Mouse (Mus musculus): Measurements from ENCODE around the gene Dtnb.
A peak's percentile ranks its signal among the peaks of the same experiment; 100 is the strongest.

Dtnb gene

DNA sequence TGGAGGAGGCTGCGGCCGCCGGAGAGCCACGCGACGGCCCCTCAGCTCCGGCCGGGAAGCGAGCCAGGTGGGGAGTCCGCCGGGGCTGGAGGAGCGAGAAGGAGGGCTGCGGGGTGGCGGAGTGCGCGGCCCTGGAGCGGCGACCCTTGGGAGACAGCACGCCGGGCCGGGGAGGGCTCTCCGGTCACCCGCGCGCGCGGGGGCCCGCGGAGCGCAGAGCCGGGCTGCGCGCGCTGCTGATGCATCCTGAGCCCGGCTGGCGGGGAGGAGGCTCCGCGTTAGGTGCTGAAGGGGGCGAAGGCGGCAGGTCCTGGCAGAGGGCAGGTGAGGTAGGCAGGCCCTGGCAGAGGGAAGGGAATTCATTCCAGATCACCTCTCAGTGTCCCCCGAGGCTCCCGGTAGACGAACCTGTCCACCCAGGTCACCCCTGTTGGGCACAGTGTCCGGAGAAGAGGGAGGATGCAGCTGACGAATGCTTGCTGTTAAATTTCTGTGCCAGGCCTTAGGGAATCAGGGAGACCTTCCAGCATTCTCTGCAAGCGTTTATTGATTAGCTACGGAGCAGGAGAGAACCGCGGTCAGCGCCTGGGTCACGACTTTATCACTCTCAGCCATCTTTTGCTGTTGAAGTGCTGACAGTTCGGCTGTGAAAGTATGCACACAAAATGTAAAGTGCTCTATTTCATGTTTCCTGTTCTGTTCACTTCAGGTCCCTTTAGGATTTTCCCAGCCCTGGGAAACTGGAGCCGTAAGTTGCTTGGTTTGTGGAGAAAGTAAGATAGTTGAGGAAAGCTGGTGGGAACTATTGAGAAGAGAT is 608 bp downstream of the Dtnb start:
- no peak for DNase-seq (ENCODE audit: low spot score)

DNA sequence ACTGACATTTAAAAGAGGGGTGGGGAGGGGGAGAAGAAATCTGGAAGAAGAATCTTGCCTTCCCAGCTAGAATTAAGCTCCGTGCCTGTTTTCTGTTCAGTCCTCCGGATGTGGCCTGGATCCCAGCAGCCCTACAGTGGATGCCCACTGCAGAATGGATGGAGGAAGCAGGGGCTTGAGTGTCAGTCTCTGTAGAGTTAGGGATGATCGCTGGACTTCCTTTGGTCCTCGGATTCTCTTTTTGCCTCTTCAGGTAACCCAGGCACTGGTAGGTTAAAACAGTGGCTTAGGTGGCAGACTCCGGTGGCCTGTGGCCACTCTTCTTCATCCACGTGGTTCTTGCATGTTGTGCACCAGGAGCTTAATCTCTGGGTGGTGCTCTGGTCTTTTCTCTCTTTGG is 1.2 kb downstream of the Dtnb start:
- DNase-seq (ENCODE audit: low spot score): peak; percentile 14

DNA sequence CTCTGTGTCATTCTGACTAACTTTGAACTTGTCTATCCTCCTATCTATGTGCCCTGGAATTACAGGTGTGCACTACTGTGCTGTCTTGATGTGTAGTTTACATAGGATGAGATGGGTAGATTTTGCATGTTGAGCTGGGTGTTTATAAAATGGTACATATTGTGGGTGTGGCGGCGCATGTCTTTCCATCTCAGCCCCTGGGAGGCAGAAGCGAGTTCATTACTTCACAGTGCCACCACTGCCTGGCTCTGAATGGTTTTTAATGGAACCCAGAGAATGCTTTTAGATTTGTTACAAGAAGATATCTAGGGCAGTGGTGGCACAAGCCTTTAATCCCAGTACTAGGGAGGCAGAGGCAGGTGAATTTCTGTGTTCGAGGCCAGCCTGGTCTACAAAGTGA is 2.5 kb downstream of the Dtnb start:
- DNase-seq (ENCODE audit: low spot score): peak; percentile 20

DNA sequence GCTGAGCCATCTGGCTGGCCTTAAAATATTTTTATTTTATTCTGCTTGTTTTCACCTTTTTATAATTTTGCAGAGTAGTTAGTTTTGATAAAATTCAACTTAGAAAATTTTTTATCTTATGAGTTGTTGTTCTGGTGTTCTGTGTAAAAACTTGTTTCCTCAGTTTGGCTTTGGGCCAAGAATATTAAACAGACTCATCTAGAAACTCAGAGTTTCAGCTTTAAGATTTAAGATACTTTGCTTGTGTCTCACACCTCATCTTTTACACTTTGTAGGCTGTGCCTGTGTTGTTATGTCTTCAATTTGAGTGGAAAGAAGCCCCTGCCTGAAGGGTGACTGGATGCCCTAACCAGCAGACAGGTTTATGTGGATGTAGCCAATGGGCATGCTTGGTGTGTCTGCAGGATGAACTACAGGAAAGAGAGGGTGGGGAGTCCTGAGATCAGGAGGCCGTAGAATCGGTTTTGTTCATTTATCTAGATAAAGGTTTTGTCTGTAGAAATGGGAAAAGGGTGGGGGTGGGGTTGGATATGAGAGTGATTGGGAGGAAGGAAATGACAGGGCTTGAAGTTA is 7.9 kb downstream of the Dtnb start:
- no peak for DNase-seq (ENCODE audit: low spot score)

DNA sequence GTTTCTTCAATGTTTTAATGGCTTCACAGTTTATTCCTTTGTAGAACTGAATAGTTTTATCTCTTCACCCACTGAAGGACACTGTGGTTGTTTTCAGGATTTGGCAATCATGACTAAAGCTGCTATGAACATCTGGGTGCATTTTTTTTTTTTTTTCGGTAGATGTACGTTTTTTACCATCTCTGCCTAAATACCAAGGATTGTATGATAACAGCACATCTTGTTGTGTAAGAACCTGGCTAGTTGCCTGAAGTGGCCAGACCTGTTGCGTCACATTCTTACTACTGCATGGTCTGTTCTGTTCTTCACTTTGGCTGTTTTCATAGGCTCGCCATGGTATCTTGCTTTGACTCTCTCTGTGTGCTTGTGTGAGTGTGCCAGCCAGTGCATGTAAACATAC is 10.4 kb downstream of the Dtnb start:
- no peak for DNase-seq (ENCODE audit: low spot score)

DNA sequence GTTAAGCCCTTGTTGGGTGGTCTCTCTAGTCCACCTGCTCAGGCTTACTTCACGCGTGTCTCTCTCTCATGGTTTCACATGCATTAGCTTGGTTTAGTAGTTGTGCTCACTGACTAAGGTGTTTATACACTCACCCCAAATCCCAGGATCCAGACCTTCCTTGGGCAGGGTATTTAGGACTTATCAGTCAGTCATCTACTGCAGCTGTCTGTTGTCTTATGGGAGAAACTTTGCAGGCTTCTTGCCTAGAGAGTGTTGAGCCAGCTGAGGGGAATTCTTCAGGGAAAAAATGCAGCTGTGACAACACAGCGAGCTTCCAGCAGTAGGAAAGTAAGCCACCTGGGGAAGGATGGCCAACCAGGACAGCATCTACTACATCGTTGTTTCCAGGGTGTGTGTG is 13.3 kb downstream of the Dtnb start:
- DNase-seq (ENCODE audit: low spot score): no peak

DNA sequence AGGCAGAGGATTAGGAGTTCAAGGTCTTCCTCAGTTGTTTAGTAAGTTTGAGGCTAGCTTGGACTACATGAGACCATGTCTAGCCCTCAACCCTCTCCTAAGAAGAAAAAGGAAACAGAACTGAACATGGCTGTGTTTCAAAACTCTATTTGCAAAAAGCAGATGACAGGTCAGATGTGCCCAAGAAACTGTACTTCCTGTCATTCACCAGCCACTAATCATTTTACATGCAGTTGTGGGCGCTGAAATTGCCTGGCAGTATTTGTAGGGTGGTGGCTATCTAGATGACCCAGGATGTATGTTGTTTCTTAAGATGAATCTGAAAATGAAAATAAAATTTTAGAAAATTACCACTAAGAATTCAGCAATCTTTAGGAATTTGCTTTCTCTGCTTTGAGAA is 14.8 kb downstream of the Dtnb start:
- no peak for DNase-seq (ENCODE audit: low spot score)

DNA sequence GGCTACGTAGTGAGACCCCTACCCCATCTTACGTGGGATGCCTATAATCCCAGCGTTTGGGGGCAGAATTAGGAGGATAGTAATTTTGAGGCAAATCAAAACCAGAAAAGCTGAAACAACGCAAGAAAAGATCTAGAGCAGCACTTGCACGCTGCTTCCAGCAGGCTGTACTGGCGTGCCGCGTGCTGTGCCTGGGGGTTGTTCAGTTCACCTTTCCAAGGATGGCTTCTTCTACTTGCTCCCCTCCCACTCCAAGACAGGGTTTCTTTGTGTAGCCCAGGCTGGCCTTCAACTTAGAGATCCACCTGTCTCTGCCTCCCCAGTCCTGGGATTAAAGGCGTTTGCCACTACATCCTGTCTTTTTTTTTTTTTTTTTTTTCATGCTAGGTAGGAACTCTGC is 17.9 kb downstream of the Dtnb start:
- DNase-seq (ENCODE audit: low spot score): no peak

DNA sequence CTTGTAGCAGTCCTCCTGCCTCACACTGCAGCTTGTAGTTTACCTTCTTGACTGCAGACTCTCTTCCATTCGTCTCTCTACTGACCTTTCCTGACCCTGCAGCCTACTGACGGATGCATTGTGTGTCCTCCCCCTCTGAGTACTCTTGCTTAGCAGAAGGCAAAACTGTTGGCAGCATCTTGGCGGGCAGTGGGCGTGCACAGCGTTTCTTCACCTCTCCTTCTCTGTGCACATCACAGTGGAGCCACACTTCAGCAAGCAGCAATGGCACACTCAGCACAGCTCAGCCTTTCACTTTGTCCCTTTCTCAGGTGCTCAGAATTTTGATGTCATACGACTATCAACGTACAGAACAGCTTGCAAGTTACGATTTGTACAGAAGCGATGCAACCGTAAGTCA is 19.4 kb downstream of the Dtnb start:
- DNase-seq (ENCODE audit: low spot score): no peak

DNA sequence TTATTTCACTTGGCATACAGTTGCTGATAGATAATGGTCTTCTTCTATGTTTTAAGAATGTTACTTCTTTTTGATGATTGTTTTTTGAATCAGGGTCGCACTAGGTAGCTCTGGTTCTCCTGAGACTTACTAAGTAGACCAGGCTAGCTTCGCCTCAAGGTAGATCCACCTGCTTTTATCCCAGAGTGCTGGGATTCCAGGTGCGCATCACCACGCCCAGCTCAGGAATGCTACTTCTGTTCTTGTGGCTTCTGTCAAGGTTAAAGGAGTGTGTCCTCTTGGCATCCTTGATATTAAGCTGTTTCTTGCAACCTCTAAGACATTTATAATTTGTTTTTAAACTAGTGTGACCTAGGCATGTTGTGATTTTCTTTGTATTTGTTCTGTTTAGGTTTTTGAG is 30.6 kb downstream of the Dtnb start:
- no peak for DNase-seq (ENCODE audit: low spot score)

DNA sequence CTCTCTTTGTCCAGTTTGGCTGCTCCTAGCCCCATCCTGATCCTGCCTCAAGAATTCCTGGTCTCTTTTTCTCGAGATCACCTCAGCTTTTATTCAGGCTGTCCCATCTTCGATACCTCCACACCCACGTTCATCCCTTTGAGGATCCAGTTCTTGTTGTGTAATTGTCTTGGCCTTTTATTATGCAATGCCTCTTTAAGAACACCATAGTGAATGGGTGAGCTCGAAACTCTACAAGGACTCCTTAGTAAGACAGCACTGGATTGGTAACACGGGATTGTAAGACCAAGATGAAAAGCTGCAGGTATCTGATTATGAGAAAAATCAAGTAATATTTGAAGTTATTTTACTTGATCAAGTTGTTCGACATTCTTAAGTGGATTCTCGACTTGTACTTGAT is 34.0 kb downstream of the Dtnb start:
- DNase-seq (ENCODE audit: low spot score): no peak

DNA sequence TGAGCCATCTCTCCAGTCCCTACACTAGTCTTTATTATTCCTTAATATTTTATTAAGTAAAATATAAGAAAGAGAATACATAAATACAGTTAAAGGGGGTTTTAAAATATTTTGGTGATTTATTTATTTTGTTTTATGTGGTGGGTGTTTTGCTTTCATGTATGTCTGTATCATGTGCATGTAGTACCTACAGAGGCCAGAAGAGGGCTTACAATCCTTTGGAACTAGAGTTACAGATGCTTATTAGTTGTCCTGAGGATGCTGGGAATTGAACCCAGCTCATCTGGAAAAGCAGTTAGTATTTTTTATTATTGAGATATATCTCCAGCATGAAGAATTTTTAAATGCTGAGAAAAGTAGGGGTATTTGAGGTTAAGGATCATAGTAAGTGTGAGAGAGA is 37.6 kb downstream of the Dtnb start:
- peak; percentile 47 for DNase-seq (ENCODE audit: low spot score)

DNA sequence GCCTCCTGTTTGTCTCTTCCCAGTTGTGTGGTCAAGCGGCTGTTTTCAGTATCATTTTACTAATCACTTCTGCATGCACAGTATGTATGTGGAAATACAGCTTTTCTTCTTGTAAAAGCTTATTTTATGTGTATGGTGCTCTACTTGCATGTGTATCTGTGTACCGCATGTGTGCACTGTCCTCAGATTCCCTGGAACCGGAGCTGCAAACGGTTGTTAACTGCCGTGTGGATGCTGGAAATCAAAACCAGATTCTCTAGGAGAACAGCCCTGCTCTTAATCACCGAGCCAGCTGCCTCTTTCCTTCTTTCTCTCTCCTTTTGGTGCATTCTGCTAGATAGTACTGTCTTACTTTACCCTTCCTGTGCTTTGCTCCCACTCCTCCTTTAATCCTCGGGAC is 39.7 kb downstream of the Dtnb start:
- no peak for DNase-seq (ENCODE audit: low spot score)

DNA sequence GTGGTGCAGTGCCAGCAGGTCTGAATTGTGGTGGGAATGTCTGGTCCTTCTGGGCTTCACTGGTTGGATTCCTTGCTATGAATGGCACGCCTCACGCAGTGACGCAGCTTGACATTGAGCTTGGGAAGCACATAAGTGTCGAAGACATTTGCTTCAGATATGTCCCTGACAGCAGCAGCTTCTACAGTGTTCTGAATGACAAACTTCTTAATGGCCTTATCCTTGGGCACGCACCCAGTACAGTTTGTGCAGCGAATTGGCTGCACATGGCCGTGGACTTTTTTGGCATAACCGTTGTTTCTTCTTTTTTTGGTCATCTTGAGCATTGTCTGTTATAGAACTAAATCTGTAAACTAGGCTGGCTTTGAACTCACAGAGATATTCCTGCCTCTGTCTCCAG is 42.9 kb downstream of the Dtnb start:
- DNase-seq (ENCODE audit: low spot score): no peak

DNA sequence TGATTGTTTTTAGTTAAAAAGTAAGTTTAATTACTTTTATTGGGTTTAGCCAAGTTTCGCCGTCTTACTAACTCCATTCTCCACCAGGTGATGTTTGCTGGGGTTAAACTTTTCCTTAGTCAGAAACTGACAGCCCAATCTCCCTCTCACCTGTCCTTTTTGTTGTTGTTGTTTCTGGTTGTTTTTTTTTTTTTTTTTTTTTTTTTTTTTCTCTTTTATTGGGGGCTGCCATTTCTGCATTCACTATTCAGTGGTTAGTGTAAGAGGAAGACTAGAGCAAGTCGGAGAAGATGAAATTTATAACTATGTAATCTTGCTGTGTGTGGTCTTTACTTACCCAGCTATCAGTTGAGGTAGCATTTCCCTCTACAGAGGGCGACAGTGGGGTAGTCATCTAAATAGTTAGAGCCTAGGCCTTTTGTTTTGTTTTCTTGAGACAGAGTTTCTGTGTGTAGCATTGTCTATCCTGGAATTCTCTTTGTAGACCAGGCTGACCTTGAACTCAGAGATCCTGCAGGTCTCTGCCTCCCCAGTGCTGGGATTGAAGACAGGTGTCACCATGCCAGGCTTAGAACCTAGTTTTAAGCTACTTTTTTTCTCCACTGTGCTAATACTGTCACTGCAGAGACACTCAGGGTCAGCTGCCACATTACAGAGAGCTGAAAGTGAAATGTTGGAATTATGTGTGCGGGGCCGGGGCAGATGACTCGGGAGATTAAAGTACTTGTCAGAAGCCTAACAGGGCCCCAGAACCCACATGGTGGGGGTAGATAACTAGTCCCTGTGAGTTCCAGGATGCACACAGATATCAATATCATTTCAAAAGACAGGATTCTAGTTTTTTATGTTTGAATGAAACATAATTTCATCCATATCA is 46.2 kb downstream of the Dtnb start:
- no peak for DNase-seq (ENCODE audit: low spot score)

DNA sequence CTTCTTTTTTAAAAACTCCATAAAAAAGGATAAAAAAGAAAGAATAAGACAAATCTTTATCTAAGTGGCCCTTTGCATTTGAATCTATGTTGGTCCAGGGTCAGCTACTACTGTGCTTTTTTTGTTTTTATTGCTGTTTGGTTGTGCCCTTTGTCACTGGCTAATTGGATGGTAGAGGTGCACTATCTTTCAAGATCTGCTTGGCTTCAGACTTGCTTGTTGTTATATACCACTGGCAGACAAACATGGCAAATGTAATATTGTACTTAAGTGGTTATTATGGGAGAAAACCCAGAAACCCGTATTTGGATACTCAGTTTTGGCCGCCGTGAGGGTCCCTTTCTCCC is 46.8 kb downstream of the Dtnb start:
- DNase-seq (ENCODE audit: low spot score): no peak

DNA sequence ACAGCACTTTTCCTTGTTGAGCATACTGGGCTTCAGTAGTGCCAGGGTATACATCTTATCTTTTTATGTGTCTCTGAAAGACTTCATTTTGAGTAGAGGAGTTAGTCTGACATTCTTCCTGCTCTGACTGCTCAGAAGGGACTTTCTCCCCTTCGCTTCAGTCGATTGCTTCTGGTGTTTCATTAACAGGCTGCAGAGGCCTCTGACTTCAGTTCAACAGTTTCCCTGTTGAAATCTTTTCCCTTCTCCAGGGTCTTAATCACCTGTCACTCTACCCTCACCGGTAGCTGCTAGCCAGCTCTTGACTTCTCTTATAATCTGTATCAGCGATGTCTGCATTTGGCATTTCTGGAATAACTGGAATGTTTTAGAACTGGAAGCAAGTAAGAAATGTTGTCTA is 54.7 kb downstream of the Dtnb start:
- DNase-seq (ENCODE audit: low spot score): no peak

DNA sequence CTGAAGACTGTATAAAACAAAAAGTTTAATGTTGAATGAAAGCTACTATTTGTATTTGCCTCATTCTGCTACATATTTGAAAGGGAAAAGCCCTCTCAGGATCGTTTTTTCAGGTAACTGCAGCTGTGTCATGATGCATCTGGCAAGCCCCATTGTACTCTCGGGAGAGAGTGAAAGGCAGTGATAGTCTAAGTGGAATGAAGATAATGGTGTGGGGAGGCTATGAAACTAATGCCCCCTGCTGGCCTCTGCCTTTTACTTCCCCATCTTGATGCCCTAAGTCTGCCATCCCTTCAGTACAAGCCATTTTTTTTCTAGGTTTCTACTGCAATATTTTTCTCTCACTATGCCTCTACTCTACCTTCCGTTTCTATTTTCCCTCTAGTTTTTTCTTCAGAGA is 69.8 kb downstream of the Dtnb start:
- DNase-seq (ENCODE audit: low spot score): peak; percentile 48

DNA sequence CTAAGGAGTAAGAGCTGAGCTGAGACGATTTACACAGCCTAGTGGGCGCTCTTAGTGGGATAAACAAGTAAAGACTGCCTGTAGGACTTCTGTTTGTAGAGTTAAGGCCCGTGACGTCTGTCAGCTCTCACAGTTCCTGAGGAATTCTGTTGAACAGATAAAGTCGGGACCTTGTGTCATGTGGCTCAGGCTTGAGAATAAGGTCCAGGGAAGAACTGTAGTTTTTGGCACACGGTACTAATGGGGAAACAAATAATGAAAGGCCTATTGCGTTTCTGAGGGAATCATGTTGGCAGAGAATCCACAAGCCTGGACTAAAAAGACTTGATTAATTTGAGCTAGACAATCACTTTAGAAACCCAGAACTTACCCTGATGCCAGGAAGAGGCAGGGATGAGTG is 84.6 kb downstream of the Dtnb start:
- no peak for DNase-seq (ENCODE audit: low spot score)

DNA sequence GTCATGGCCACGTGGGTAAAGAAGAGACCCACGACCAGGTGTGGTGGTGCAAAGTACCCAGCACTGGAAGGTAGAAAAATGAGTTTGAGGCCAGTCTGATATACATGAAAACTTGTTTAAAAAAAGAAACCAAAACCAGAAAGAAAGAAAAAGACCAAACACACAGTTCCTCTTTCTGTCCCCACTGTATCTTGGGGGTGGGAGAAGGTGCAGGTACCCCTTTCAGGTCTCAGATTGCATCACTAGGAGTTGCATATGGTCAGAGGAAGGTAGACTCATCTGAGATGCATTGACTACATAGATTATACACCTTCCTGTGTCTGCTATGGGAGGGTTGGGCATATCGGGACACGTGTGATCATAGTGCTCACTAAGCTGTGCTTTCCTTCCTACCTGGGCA is 85.1 kb downstream of the Dtnb start:
- no peak for DNase-seq (ENCODE audit: low spot score)

DNA sequence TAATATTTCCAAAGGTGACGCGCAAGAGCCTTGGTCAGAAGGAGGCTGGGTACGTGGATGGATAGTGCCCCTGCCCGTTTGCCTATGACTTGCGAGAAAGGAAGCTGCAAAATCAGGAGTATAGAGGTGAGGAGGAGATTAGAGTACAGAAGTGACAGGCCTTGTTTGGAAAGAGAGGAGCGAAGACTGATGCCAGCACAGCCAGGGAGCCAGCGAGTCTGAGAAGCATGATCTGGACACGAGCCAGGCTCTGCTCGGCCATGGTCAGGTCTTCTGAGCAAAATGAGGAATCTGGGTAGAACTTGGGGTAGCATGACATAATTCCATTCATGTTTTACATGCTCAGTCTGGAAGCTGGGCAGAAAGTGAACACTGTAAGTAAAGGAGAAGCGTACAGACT is 85.6 kb downstream of the Dtnb start:
- no peak for DNase-seq (ENCODE audit: low spot score)

DNA sequence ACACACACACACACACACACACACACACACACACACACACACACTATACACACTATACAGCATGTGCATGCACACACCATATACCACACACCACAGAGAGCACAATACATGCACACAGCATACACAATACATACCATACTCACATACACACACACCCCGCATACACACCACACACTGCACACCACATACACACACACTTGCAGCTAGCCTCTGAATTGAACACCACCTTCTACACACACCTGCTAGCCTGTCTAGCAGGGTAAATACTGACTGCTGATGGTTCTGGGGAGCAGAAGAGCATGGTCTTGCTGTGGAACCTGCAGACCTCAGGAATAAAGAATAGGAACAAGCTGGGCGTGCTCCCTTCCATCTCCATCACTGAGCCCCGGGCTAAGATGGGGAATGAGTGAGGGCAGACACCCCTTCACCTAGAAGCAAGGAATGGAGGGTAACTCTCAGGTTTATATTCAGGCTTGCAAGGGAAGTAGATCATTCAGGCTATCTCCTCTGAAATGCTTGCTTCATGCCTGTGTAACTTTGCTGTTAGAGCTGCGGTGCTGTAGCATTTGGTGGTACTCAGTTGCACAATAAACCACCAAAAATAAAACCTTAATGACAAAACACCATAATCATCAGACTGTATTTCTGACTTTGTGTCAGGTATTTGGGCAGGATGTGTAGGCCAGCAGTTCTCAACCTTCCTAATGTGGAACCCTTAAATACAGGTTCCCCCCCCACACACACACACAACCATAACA is 87.6 kb downstream of the Dtnb start:
- no peak for DNase-seq (ENCODE audit: low spot score)

Measured in retina, embryonic 14.5 days (tissue).